Mouse (Mus musculus) MEL-GATA-1-ER (cell line): ENCODE measurements around the gene Lama2.

Experiments
- DNase-seq: peaks from one replicate; pipeline ENCODE4 v3.0.0-alpha.2; 2012; ENCODE audit warnings: low read depth; ENCODE audit errors: extremely low read depth

The Lama2 gene

GRCm38 (mm10) chr10:27384636-27385035, 234.9 kb downstream of the Lama2 start:
- no peak for DNase-seq

DNA sequence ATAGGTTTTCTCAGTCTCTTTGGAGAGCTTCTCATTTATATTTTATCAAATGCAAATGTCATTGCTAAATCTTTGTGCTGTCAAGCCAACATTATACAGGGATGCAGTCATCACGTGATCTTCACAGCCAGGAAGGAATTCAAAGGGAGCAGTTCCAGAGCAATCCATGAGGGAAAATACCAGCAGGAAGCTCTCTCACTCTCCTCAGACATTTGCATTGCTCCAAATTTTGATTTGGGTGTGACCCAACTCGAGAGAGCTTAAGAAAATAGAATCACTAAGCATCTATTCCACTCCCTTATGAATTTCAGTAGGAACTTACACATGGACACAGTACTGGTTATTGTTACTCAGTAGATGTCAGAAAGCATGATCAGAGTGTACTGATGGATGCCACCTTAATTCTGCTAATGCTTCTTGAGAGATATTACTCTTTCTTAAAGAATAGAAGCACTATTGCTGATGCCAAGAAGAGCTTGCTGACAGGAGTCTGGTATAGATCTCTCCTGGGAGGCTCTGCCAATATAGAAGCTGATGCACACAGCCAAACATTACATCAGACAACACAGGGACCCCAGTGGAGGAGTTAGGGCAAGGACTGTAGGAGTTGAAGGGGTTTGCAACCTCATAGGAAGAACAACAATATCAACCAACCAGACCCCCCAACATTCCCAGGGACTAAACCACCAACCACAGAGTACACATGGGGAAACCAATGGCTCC, 236.5 kb downstream of the Lama2 start:
- DNase-seq: no peak

- DNase-seq: no peak
These were observed 241.3 kb downstream of the Lama2 start for GRCm38 (mm10) chr10:27378286-27378685.

DNA sequence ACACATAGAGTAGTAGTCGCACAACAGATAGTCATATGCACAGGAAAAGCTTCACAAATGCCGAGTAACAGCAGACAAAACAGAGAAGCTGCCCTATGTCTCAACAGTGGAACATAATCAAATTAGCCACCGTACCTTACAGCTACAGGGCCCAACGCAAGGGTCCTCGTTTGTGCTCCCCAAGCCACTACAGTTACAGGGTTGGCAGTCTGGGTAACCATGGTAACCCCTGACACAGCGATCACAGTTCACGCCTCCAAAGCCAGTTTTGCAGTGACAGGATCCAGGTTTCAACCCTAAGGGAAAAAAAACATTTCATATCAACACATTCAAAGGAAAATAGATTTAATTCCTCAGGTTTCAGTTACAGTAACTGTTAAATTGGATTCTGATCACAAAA, 275.3 kb downstream of the Lama2 start:
- DNase-seq: no peak

- DNase-seq: no peak
These were observed 297.1 kb downstream of the Lama2 start for GRCm38 (mm10) chr10:27322410-27322990.

- no peak for DNase-seq
These were observed 312.1 kb downstream of the Lama2 start for GRCm38 (mm10) chr10:27307444-27307843.

DNA sequence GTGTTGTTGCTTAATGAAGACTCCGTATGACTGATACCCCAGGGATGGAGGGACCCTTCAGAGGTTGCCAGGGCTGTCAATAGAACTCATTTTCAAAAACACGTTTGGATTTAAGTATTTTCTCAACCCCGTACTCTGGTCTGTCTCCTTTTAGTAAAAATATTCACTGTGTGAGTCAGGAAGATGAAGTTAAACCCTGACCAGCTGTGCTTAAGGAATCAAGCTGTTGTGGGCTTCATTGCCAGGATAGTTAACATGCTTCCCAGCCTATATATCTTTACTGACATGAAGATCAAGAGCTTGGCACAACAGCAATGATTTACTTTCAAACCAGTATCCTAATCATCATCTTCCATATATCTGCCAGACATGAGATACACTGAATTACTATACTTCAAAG, 314.3 kb downstream of the Lama2 start:
- DNase-seq: no peak

- DNase-seq: no peak
These were observed 334.3 kb downstream of the Lama2 start for GRCm38 (mm10) chr10:27285098-27285860.

DNA sequence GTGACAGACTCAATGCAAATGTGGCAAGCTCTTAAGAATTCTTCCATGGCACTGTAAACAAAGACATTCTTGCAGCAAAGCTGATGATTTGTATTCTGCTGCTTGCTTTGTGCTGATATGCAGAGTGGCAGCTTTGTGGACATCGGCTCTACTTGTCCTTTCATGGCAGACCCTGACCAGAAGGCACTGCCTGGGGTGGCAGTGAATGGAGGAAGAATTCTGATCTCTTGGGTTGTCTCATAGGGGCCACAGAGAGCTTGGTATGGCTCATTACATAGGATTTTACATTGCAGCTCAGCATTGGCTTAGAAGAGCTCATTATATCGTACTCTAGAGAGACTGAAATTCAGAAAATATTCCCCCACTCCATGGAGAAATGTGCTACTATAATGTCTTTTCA, 352.1 kb downstream of the Lama2 start:
- DNase-seq: no peak

GRCm38 (mm10) chr10:27265812-27266211, 353.7 kb downstream of the Lama2 start:
- no peak for DNase-seq

- no peak for DNase-seq
These were observed 354.8 kb downstream of the Lama2 start for GRCm38 (mm10) chr10:27264713-27265112.

DNA sequence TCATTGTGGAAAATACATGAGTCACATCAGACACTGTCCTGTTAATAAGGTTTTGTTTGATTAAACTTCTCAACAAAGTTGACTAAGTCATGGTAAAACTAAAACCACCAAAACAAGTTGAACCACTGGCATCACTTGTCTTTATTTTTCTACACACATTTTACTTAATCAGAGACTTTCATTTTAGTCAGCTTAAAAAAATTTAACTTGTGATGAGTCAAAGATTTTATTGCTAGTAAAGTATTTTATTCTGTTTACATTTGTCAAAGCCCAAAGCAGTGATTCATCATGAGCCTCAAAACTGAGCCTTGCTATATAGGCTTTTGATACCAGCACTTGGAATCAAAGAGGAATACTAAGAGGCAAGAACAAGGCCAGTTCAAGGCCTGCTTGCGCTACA, 369.8 kb downstream of the Lama2 start:
- DNase-seq: no peak

GRCm38 (mm10) chr10:27234755-27235154, 384.8 kb downstream of the Lama2 start:
- no peak for DNase-seq

DNA sequence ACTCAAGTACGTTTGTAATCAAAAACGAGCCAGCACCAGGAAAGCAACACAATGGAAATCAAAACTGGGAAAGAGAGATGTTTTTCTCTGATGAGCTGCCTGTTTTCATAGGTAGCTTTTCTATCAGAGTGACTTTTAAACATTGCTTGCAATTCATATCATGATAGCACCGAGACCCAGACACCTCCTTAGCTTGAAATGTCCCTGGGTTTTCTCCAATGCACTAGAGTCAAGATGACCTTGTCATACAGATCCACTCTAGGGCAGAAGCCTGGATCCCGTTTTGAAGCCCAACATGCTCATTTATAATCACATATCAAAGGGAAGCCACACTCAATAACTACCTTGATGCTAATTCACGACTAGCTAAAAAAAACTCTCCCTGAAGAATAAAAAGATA, 386.0 kb downstream of the Lama2 start:
- DNase-seq: no peak

DNA sequence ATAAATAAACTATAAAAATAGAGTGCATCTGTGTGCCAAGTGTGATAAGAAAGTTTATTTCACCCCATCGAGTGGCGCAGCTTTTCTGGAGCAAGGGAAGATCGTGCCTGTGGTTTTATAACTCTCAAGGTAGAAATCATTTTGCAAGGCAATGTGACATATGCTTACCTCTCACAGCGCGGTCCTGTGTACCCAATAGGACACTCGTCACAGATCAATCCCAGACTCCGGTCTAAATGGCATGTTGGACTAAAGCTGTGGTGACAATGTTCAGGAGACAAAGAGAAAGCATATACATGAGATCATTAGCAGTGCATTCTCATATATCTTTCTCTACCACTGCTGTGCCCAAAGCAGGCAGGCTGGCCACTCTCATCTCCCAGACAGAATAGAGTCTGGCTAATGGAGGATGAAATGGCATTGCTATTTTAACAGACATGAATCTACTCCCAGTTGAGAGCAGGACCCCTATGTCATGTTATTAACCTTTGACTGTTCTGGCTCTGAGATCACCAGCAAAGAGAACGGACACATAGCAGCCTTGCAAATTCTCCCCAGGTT, 395.7 kb downstream of the Lama2 start:
- DNase-seq: no peak

DNA sequence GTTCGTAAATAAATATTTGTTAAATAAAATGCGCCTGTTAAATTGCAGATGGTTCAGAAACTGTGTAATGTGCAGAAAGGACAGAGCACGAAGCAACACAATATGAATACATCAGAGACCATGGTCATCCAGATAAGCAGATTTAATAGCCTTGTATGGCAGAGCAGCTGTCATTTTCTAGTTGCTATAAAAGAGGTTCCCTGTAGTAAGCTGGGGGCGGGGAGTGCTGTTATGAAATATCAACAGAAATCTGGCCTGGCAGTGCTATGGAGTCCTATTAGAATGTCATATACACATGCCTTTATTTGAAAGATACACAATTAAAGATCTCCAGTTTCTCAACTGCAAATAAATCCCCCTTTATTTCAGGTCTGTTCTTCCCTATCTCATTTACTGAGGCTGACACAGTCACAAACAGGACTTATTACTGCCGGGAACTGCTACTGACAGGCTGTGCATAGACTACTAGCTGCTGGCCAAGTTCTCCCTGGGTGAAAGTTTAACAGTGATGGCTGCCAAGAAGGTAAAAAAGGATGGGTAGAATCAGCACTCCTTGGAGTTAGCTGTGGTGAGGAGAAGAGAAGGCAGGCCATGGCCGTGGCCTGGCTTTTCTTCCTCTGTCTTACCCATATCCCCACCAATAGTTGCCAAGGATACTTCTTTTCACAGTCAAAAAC, 396.8 kb downstream of the Lama2 start:
- DNase-seq: no peak

- DNase-seq: no peak
These were observed 399.9 kb downstream of the Lama2 start for GRCm38 (mm10) chr10:27219698-27220097.

DNA sequence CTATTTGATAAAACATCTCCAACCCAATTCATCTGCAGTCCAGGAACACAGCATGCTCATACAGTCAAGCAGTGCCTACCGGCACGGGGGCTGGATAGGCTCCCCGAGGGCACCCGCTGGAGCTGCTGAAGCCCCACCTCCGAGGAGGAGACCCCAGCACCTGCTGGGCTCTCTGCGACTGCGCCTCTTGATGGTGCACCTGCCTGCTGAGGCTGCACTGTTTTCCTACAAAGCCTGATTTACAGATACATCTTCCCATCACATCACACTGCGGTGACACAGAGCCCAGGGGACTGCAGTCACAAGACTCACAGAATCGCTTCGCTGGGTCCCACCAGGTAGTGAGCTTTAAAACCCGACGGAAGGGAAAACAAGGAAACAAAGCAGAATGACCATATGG, 412.2 kb downstream of the Lama2 start:
- no peak for DNase-seq

GRCm38 (mm10) chr10:27198443-27198842, 421.1 kb downstream of the Lama2 start:
- no peak for DNase-seq

DNA sequence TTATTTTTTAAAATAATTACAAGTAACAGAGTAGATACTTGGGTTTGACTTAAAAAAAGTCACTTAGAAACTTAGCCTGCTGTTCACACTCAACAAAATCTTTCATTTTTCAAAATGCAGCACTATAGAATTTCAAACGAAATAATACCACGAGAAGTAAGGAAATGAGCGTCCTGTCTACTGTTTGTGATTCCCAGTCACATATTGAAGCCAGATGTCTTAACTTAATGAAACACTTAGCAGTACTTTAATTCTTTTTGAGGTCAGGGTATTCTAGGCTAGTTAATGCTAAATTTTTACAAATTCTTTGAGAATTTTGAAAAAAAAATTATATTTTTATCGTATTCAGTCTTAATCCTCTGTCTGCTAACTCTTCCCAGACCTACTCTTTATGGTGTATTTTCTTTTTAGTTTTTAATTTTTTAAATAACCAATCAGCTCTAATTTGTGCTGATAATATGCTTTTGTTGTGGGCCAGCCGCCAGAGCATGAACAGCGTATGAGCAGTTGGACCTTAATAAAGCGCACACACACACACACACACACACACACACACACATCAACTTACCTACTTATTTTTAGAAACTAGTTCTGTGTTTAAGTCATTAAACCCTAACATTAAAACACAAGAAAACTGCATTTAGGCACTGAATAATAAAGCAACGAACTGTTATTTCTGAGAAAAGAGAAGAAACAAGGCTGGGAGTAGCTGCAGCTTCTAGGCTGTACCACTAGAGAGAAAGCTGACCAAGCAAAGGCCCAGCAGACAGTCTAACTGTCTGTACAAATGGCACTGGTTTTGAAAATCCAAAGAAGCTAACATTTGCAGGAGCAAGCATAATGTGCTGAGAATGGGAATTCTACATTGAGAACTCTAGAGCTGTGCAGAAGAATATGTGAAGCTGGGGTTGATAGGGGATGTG, 425.3 kb downstream of the Lama2 start:
- DNase-seq: no peak
